Mouse (Mus musculus) c-Kit-positive CD71-positive TER-119-positive erythroid progenitor cells, embryonic 14.5 days (primary cell): ENCODE measurements around the gene Bcl2.
A peak's percentile ranks its signal among the peaks of the same experiment; 100 is the strongest.

Experiments
- DNase-seq: peaks from one replicate; pipeline ENCODE4 v3.0.0-alpha.2; 2013; ENCODE audit warnings: low spot score

Bcl2 gene

DNA sequence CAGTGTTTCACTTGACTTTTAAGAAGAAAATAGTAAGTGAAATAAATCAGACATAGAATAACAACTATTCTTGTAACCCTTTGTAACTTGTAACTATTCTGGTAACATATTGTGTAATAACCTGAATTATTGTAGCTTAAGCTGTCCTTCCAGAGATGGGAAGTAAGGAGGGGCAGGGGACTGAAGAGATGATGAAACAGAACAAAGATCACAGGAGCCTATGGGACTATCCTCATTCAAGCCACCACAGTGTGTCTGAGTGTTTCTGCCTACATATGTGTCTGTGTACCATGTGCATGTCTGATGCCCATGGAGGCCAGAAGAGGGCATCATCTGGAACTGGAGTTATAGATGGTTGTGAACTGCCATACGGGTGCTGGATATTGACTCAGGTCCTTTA is 49.1 kb downstream of the Bcl2 start:
- DNase-seq, result no peak

DNA sequence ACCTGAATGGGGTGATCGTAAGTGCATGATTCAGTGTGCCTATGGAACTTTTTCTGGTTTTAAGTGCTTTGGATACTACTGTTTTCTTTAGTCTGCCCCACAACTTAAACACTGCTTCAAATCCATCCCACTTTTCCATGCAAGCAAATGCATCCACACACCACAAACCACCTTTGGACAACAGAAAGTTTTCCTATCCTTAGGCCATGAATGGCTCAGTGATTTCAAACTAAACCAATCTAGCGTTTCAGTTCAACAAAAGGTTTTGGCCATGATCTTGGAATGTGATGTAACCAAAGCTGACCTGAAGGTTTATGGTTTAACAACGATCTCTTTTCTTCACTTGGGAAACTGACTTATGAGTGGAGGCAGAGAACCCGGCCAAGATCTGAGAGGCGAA is 51.6 kb downstream of the Bcl2 start:
- no peak for DNase-seq

- no peak for DNase-seq
Observed at GRCm38 (mm10) chr1:106658293-106658847, 55.7 kb downstream of the Bcl2 start.

- no peak for DNase-seq
Observed at GRCm38 (mm10) chr1:106656207-106656738, 57.8 kb downstream of the Bcl2 start.

DNA sequence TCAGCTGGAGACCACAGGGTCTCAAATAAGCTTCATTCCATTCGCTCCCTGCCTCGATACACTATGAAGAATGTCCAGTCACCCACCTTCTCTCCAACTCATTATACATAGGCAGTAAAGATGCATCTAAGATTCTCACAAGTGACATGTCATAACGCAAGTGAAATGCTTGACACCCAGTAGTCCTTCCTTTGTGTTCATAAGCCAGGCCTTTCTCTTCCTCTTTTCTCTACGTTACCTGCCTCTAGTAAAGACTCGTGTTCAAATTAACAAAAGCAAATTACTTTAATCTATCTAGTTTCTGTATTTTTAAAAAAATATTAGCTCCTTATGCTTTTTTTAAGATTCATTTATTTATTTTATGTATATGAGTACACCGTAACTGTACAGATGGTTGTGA is 59.8 kb downstream of the Bcl2 start:
- no peak for DNase-seq

DNA sequence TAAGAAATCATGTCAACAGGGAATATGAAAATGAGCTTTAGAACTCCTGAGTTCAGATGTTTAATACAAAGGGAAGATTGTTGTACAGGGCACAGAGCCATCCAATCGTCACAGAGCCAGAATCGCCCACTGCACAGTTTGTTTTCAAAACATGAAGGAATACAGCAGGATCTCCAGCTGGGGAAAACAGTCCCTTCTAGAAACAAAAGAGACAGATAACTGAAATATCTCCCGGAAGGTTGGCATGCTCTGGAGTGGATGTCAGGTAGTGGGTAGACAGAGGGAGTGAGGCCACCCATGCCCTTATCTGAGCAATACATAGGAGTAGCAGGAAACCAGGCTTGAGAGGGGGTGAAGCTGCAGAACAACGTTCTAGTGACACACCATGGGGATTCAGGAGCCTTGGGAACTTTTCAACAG is 60.6 kb downstream of the Bcl2 start:
- DNase-seq, result no peak

- DNase-seq, result no peak
Observed at GRCm38 (mm10) chr1:106651211-106651610, 62.9 kb downstream of the Bcl2 start.

DNA sequence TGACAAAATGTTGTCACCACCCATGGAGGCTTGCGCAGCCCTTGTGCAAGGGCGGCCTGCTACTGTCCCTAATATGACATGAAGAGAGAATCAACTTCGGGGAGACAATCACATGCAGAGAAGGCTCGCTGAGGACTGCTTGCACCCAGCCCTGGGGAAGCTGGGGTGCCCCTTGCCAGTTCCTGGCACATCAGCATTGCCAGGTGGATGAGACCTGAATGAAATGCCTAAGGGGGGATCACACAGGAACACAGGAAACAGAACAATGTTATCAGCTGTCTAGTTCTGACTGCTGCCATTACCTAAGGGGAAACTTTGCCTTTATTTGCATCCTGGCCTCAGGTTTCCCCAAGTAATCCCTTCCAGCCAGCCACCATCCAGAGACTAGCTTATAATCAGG is 63.6 kb downstream of the Bcl2 start:
- no peak for DNase-seq

GRCm38 (mm10) chr1:106647336-106647735 is 66.7 kb downstream of the Bcl2 start:
- DNase-seq, result no peak

- DNase-seq, result no peak
Observed at GRCm38 (mm10) chr1:106644566-106644965, 69.5 kb downstream of the Bcl2 start.

DNA sequence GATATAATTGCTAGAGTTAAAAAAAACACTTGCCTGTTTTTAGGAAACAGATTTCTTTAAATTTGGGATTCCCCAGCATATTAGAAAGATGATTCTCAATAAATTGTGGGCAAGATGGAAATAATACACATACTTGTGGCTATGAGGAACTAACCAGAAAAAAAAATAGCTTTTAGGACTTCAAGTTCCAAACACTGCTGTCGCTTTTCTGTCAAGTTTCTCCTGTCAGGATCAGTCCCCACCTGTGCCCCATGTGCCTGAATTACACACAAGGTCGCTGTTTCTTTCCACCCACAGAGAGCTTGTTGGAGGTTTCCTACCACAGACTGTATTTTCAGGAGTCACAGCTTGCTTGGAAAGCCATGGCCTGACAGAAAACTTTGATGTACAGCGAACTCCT is 70.5 kb downstream of the Bcl2 start:
- no peak for DNase-seq

DNA sequence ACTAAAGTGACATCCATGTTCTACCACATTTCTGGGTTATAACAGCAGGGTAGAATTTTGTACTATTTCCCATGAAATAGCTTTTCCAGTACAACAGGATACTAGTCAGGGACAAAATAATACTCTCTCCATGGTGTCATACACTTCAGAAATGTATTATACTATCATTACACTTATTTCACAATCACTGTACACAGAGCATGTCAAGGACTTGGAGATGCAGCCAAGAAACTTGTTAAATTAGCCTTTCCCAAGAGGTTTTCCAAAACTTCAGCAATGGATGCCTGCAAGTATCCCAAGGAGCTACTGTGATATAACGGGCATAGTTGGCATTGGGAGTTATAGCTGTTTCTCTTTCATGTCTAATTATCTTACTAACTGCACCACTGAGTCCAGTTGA is 73.5 kb downstream of the Bcl2 start:
- DNase-seq, result no peak

DNA sequence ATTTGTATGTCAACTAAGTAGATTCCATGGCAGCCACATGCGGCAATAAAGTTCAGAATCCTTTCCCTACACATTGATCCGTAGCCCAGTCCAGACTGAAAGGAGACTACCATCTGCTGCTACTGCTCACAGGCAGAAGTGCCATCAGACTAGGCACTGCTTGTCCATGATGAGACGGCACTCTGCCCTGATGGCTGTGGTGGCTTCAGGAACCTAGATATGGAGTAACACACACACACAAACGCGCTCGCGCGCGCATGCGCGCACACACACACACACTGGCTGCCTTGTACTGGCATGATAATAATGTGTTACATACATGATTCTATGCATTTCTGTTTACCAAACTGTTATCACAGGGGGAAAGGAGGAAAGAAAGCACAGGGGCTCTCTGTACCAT is 76.4 kb downstream of the Bcl2 start:
- DNase-seq, result no peak

DNA sequence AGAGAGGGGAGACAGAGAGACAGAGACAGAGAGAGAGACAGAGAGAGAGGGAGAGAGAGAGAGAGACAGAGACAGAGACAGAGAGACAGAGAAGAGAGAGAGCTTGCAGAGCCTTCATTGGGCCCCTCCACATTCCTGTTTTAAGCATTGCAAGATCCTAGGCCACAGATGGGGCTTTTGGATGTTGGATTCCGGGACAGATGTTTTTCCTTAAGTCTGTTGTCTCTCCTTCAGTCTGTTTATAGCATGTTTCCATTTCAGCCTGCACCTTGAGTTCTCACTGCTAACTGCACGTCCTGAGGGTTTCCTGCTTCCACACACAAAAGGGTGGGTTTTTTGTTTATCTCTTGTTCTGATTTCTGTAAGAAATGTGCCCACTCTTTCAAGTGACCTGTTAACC is 77.4 kb downstream of the Bcl2 start:
- DNase-seq, result no peak

- no peak for DNase-seq
Observed at GRCm38 (mm10) chr1:106633207-106633606, 80.9 kb downstream of the Bcl2 start.

DNA sequence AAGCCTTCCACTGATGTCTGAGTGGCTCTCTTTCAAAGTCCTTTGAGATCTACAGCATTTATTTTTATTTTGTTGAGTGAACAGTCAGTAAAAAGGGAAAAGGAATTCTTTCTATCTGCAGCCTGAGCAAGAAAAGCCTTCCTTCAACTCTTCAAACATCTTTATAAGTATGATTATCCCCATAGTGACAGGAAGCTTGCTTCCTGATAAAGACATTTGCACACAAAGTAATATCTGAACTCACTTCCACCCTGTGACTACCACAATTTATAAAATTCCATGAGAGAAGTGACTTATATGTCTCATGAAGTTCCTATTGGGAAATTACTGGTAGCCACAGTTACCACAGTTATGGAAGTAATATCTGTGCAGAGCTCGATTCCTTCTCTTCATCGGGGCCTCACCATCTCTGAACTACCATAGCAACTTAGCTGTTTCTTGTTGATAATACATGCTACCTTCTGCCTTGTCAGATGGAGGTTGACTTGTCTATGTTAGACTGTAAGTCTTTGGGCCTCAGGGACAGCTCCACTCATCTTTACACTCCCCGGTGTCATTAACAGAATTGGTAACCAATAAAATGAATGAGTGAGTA is 82.1 kb downstream of the Bcl2 start:
- DNase-seq, result no peak

- DNase-seq, result no peak
Observed at GRCm38 (mm10) chr1:106630973-106631372, 83.1 kb downstream of the Bcl2 start.

DNA sequence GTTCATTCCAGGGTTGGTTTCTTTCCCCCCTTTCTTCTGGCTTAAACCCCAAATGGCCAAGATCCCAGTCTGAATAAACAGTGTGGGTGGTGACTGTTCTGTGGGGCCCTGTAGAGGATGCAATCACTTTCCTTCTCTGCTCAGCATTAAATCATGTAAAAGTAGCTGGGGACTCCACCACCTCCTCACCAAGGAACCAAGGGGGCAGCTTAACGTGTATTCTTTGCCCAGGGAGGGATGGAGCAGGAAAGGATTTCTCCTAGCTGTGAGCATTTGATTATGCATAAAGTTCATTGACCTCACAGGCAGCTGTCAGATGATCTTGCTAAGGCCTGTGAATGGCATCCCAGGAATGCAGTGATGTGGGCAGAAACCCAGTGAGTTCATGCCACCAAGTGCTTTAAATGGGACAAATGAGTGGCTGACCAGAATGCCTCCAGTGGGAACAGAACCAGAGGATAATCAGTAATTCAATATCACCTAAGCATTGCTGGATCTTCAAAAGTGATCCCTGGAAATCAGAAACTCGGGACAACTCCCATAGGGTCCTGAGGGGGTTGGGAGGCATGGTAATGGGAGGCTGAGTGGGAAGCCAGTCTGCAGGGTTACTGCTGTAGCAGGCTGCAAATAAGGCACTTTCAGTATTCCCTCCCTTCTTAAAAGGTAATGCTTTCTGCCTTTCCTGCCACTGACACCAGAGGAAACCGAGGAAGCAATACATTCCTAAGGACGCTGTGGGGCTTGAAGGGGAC is 84.0 kb downstream of the Bcl2 start:
- DNase-seq, result no peak

GRCm38 (mm10) chr1:106629470-106629830 is 84.6 kb downstream of the Bcl2 start:
- DNase-seq, result no peak

GRCm38 (mm10) chr1:106628718-106629469 is 85.2 kb downstream of the Bcl2 start:
- DNase-seq, result no peak

DNA sequence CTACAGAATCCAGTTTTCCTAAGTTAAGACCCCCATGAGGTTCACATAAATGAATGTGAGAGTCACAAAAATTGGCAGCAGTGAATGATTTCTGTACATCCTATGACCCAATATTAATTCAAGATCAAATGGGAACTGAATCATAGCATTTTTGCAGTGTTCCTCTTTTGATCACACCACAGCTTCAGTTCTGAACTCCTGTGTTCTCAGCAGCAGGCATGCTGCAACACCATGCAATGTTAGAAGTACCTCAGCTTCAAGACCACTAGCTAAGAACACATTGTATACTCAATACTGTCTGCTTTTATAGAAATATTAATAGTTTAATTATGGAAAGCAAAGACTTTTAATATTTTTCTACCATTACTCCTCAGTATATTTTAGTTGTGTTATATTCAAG is 85.8 kb downstream of the Bcl2 start:
- DNase-seq, result no peak

DNA sequence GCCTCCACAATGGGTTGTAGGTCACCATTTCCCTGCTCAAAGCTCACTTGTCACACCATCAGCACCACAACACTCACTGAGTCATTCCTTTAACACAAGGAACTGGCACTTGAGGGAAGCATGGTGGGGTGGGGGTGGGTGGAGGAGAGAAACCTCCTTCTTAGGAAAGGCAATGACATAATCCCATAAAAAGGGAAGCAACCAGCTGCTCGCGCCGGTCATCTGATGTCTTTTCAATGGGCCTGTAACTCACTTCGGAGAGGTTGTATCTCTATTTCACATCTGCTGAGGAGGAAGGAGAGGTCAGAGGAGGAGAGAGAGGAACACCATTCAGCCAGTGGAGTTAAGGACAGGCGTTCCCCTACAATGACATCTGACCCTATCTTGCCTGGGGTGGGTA is 86.8 kb downstream of the Bcl2 start:
- peak; percentile 1 for DNase-seq
